Mouse (Mus musculus): ENCODE results near the gene Col6a2. TPM values are rescaled to one million over a fixed set of nuclear protein-coding genes. Genes with fewer than 3 reads are reported as not detected.

The Col6a2 gene
- polyA plus RNA-seq, 1 experiment from 2014 or later: 19.9 TPM

GRCm38 (mm10) chr10:76639952-76640351 lies 16.5 kb upstream of the Col6a2 start:
- no peaks in the 10 kb centered on the region for H3K27me3 ChIP-seq (ENCODE audit: control insufficient read depth, insufficient read depth, low read length)
- no peaks in the 10 kb centered on the region for H3K9me3 ChIP-seq (ENCODE audit: control insufficient read depth, low read length)
- DNase-seq (ENCODE audit: low spot score) (no peak), ATAC-seq (ENCODE audit: low FRiP score) (no peak)
- no peak overlapping the region for H3K4me3 ChIP-seq (replicated peaks; ENCODE audit: low read length)
- no peak overlapping the region for H3K27ac ChIP-seq
- no peaks in the 10 kb centered on the region for H3K4me1 ChIP-seq (replicated peaks; ENCODE audit: control insufficient read depth, insufficient read depth, low read length)
- WGBS: 100% methylated on average over 2 of the region's 2 CpGs
- H3K9ac ChIP-seq: no peak overlapping the region
- no peak overlapping the region for H3K4me2 ChIP-seq (replicated peaks)
- H3K36me3 ChIP-seq (replicated peaks; ENCODE audit: control insufficient read depth, insufficient read depth): no peaks in the 10 kb centered on the region

GRCm38 (mm10) chr10:76636601-76637000 lies 13.2 kb upstream of the Col6a2 start:
- Histone ChIP-seq H3K4me3 (replicated peaks; ENCODE audit: low read length) (no peak overlapping the region), H3K27me3 (ENCODE audit: control insufficient read depth, insufficient read depth, low read length) (no peaks in the 10 kb centered on the region), H3K36me3 (replicated peaks; ENCODE audit: control insufficient read depth, insufficient read depth) (no peaks in the 10 kb centered on the region), H3K9ac (no peak overlapping the region), H3K4me2 (replicated peaks) (no peak overlapping the region), H3K4me1 (replicated peaks; ENCODE audit: control insufficient read depth, insufficient read depth, low read length) (no peaks in the 10 kb centered on the region), H3K27ac (no peak overlapping the region), H3K9me3 (ENCODE audit: control insufficient read depth, low read length) (no peaks in the 10 kb centered on the region)
- ATAC-seq (ENCODE audit: low FRiP score) (no peak), DNase-seq (ENCODE audit: low spot score) (no peak)
- WGBS: 86% methylated on average over 4 of the region's 4 CpGs

- Histone ChIP-seq H3K9me3 (ENCODE audit: control insufficient read depth, low read length) (no peaks in the 10 kb centered on the region), H3K27ac (no peak overlapping the region), H3K9ac (no peak overlapping the region), H3K36me3 (replicated peaks; ENCODE audit: control insufficient read depth, insufficient read depth) (no peaks in the 10 kb centered on the region), H3K27me3 (ENCODE audit: control insufficient read depth, insufficient read depth, low read length) (no peaks in the 10 kb centered on the region), H3K4me3 (replicated peaks; ENCODE audit: low read length) (no peak overlapping the region), H3K4me2 (replicated peaks) (no peak overlapping the region), H3K4me1 (replicated peaks; ENCODE audit: control insufficient read depth, insufficient read depth, low read length) (no peaks in the 10 kb centered on the region)
- no peak for DNase-seq (ENCODE audit: low spot score)
- no peak for ATAC-seq (ENCODE audit: low FRiP score)
- 74% methylated on average over 3 of the region's 3 CpGs for WGBS
Measured at GRCm38 (mm10) chr10:76636026-76636425, 12.6 kb upstream of the Col6a2 start.

- H3K4me1 ChIP-seq (replicated peaks; ENCODE audit: control insufficient read depth, insufficient read depth, low read length): no peaks in the 10 kb centered on the region
- H3K4me3 ChIP-seq (replicated peaks; ENCODE audit: low read length): no peak overlapping the region
- WGBS: 76% methylated on average over 5 of the region's 5 CpGs
Measured at GRCm38 (mm10) chr10:76634584-76634983, 11.2 kb upstream of the Col6a2 start.

GRCm38 (mm10) chr10:76634094-76634571 lies 10.7 kb upstream of the Col6a2 start:
- ATAC-seq (ENCODE audit: low FRiP score): no peak
- Histone ChIP-seq H3K9ac (no peak overlapping the region), H3K27ac (no peak overlapping the region), H3K4me3 (replicated peaks; ENCODE audit: low read length) (no peak overlapping the region), H3K36me3 (replicated peaks; ENCODE audit: control insufficient read depth, insufficient read depth) (no peaks in the 10 kb centered on the region), H3K9me3 (ENCODE audit: control insufficient read depth, low read length) (no peaks in the 10 kb centered on the region), H3K4me2 (replicated peaks) (no peak overlapping the region), H3K4me1 (replicated peaks; ENCODE audit: control insufficient read depth, insufficient read depth, low read length) (no peaks in the 10 kb centered on the region), H3K27me3 (ENCODE audit: control insufficient read depth, insufficient read depth, low read length) (no peaks in the 10 kb centered on the region)
- WGBS: 65% methylated on average over 7 of the region's 7 CpGs
- DNase-seq (ENCODE audit: low spot score): no peak

More at GRCm38 (mm10) chr10:76634584-76634983, 11.2 kb upstream of the Col6a2 start:
- no peak for ATAC-seq (ENCODE audit: low FRiP score)
- no peak overlapping the region for H3K27ac ChIP-seq
- no peak overlapping the region for H3K9ac ChIP-seq
- DNase-seq (ENCODE audit: low spot score): no peak
- H3K36me3 ChIP-seq (replicated peaks; ENCODE audit: control insufficient read depth, insufficient read depth): no peaks in the 10 kb centered on the region
- no peaks in the 10 kb centered on the region for H3K9me3 ChIP-seq (ENCODE audit: control insufficient read depth, low read length)
- no peaks in the 10 kb centered on the region for H3K27me3 ChIP-seq (ENCODE audit: control insufficient read depth, insufficient read depth, low read length)
- no peak overlapping the region for H3K4me2 ChIP-seq (replicated peaks)

DNA sequence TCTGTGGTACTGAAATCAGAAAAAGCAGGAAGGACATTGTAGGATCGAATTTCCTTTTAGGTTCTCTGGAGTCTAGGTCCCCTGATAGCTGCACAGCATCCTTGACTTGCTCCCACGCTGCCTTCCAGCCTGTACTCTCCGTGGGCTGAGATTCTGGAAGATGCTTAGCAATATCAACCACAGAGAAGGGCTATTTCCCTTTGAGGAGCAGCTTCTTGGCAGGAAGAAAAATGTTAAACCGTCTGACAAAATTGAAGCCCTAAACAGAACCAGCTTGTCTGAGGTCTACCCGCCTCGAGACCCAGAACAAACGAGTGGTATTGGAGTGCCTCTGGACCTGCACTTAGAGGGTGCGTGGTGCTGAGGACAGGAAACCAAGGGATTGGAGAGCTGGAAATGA lies 9.2 kb upstream of the Col6a2 start:
- no peak overlapping the region for H3K9ac ChIP-seq
- H3K4me1 ChIP-seq (replicated peaks; ENCODE audit: control insufficient read depth, insufficient read depth, low read length): no peaks in the 10 kb centered on the region
- DNase-seq (ENCODE audit: low spot score): no peak
- no peaks in the 10 kb centered on the region for H3K36me3 ChIP-seq (replicated peaks; ENCODE audit: control insufficient read depth, insufficient read depth)
- no peak overlapping the region for H3K4me3 ChIP-seq (replicated peaks; ENCODE audit: low read length)
- no peak for ATAC-seq (ENCODE audit: low FRiP score)
- WGBS: 80% methylated on average over 8 of the region's 8 CpGs
- no peak overlapping the region for H3K4me2 ChIP-seq (replicated peaks)
- H3K27ac ChIP-seq: no peak overlapping the region
- no peaks in the 10 kb centered on the region for H3K9me3 ChIP-seq (ENCODE audit: control insufficient read depth, low read length)
- H3K27me3 ChIP-seq (ENCODE audit: control insufficient read depth, insufficient read depth, low read length): no peaks in the 10 kb centered on the region

DNA sequence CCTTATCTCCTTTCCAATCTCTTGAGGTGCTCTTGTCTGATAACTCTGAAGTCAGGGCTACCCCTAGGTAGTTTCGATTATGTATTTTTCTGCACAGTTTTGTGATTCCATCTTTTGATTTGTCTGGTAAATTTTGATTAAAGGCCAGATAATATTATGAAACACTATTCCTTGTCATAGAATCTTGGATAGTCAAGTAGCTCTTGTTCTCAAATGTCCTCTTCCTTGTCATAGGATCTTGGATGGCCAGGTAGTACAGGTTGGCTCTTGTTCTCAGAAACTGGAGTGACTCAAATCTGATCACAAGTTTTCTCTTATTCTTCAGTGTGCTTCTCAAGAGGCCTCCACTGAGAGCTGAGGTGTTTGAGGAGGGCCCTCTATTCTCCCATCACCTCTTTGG lies 7.2 kb upstream of the Col6a2 start:
- 97% methylated on average over 1 of the region's 1 CpGs for WGBS

DNA sequence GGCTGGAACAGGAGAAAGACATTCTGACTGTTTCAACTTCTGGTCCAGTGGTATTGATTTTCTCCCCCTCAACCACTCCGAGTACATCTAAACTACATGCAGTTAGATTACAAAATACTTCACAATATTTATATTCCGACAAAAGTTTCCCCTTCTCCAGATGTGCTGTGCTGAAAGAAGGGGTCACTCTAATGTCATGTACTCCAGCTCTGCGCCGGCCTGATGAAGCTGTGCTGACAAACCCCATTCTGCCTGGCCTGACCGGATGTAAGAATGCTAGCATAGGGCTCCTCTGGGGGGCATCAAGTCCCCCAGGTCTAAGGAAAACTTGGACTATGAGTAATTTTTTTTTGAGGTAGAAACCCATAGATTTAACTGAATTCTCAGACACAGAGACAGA lies 4.3 kb upstream of the Col6a2 start:
- Histone ChIP-seq H3K27ac (no peak overlapping the region), H3K27me3 (ENCODE audit: control insufficient read depth, insufficient read depth, low read length) (no peaks in the 10 kb centered on the region), H3K4me1 (replicated peaks; ENCODE audit: control insufficient read depth, insufficient read depth, low read length) (peaks cover 8% of the 10 kb centered on the region), H3K9me3 (ENCODE audit: control insufficient read depth, low read length) (no peaks in the 10 kb centered on the region), H3K4me2 (replicated peaks) (no peak overlapping the region), H3K9ac (no peak overlapping the region), H3K36me3 (replicated peaks; ENCODE audit: control insufficient read depth, insufficient read depth) (no peaks in the 10 kb centered on the region), H3K4me3 (replicated peaks; ENCODE audit: low read length) (no peak overlapping the region)
- no peak for DNase-seq (ENCODE audit: low spot score)
- WGBS: 90% methylated on average over 5 of the region's 5 CpGs
- ATAC-seq (ENCODE audit: low FRiP score): no peak

More for the DNA sequence above, 7.2 kb upstream of the Col6a2 start:
- Histone ChIP-seq H3K9me3 (ENCODE audit: control insufficient read depth, low read length) (no peaks in the 10 kb centered on the region), H3K4me1 (replicated peaks; ENCODE audit: control insufficient read depth, insufficient read depth, low read length) (no peaks in the 10 kb centered on the region), H3K27ac (no peak overlapping the region), H3K4me3 (replicated peaks; ENCODE audit: low read length) (no peak overlapping the region), H3K36me3 (replicated peaks; ENCODE audit: control insufficient read depth, insufficient read depth) (no peaks in the 10 kb centered on the region), H3K9ac (no peak overlapping the region), H3K4me2 (replicated peaks) (no peak overlapping the region), H3K27me3 (ENCODE audit: control insufficient read depth, insufficient read depth, low read length) (no peaks in the 10 kb centered on the region)
- DNase-seq (ENCODE audit: low spot score) (no peak), ATAC-seq (ENCODE audit: low FRiP score) (no peak)

GRCm38 (mm10) chr10:76624903-76625302 lies 1.5 kb upstream of the Col6a2 start:
- Histone ChIP-seq H3K4me2 (replicated peaks) (no peak overlapping the region), H3K9me3 (ENCODE audit: control insufficient read depth, low read length) (no peaks in the 10 kb centered on the region), H3K9ac (no peak overlapping the region), H3K27ac (no peak overlapping the region), H3K4me3 (replicated peaks; ENCODE audit: low read length) (no peak overlapping the region), H3K27me3 (ENCODE audit: control insufficient read depth, insufficient read depth, low read length) (no peaks in the 10 kb centered on the region), H3K36me3 (replicated peaks; ENCODE audit: control insufficient read depth, insufficient read depth) (no peaks in the 10 kb centered on the region), H3K4me1 (replicated peaks; ENCODE audit: control insufficient read depth, insufficient read depth, low read length) (peaks cover 8% of the 10 kb centered on the region)
- DNase-seq (ENCODE audit: low spot score): no peak
- no peak for ATAC-seq (ENCODE audit: low FRiP score)
- WGBS: 68% methylated on average over 7 of the region's 7 CpGs

DNA sequence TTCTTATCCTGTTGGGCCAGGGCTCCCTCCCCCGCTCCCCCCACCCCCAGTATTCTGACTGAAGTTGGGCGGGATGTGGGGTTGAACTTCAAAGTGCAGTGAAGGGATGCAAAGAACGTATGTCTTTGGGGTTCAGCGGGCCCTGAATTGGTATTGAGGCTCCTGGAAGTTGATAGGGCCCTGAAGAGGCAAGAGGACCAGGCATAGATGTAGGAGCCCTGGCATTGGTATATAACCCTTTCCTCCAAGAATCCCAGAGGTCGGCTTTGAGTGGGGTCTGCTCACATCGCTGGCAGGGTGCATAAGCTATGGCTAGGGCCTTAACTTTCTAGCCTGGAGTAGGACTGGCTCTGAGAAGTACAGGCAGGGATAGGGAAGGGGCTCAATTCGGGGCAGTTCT lies 304 bp upstream of the Col6a2 start:
- H3K4me1 ChIP-seq (replicated peaks; ENCODE audit: control insufficient read depth, insufficient read depth, low read length): peaks cover 8% of the 10 kb centered on the region
- no peaks in the 10 kb centered on the region for H3K36me3 ChIP-seq (replicated peaks; ENCODE audit: control insufficient read depth, insufficient read depth)
- peak overlapping the region; percentile 61 for H3K4me2 ChIP-seq (replicated peaks)
- ATAC-seq (ENCODE audit: low FRiP score) (no peak), DNase-seq (ENCODE audit: low spot score) (no peak)
- no peaks in the 10 kb centered on the region for H3K27me3 ChIP-seq (ENCODE audit: control insufficient read depth, insufficient read depth, low read length)
- H3K9me3 ChIP-seq (ENCODE audit: control insufficient read depth, low read length): no peaks in the 10 kb centered on the region
- H3K9ac ChIP-seq: no peak overlapping the region
- H3K27ac ChIP-seq: no peak overlapping the region
- 0 out of 2 replicates have a peak overlapping the region, but pooled peaks have one; percentile 31 for H3K4me3 ChIP-seq (replicated peaks; ENCODE audit: low read length)
- 17% methylated on average over 7 of the region's 7 CpGs for WGBS
